Mouse (Mus musculus): Measurements from ENCODE around the gene Hbb-bh2. TPM values are rescaled to one million over a fixed set of nuclear protein-coding genes. Genes with fewer than 3 reads are reported as not detected.

Hbb-bh2 gene
- polyA plus RNA-seq (2021; fragmentation: Nextera tagmentation): not detected in 2 replicates
- long read RNA-seq, experiment 1: 0 reads
- long read RNA-seq, experiment 2: 0 reads

DNA sequence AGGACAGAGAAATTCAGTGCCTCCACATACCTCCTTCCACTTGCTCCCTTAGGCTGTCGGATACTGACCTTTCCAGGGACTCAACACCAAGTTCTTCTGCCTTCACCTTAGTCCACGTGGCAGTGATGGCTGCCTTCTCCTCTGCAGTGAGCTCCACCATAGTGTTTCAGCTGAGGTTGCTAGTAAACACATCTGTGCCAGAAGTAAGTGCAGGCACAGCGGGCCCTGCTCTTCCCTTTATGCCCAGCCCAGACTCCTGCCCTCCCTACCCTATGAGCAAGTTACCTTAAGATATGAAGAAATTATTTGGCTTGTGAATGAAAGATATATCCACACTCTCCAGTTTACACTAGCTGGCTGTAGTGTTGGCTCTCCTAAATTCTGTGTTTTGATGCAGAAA lies at the start of gene Hbb-bh2:
Gene Hbb-bh2, minus strand, starts transcription at position 253 of the 400 bp plus-strand sequence.

DNA sequence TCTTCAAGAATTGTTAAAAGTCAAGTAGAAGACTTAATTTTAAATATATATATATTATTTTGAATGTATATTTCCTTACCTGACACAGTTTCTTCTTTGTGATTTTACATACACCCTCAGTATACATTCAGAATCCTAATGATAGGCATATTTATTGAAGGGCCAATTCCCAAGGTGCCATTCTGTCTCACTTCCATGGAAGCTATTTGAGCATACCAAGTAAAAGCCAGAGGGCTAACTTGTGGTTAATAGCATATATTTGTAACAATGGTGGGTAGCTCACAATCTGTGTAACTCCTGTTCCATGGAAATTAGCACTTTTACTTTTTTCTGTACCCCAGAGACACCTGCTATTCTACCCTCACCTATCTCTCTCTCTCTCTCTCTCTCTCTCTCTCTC lies 45.8 kb upstream of the Hbb-bh2 start, which contains the start of gene Olfr66:
Gene Olfr66, minus strand, starts transcription at position 101 of the 400 bp plus-strand sequence.

DNA sequence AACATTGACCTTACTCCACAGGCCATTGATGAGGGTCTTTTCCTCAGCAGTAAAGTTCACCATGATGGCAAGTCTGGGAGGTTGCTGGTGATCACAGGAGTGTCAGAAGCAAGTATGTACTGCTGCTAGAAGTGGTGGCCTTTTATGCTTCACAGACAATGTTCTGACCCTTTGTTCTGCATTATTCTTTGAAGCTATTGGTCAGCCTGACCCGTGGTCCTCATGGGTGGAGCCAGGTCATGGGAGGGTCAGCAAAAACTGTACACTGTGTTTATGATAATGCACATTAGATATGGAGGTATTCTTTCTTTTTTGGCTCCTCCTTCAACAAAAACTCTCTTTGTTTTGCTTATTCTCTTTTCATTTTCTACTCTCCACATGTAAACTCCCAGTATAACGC lies 12.8 kb upstream of the Hbb-bh2 start, which contains the start of gene Hbb-y:
Gene Hbb-y, minus strand, starts transcription at position 127 of the 400 bp plus-strand sequence.

DNA sequence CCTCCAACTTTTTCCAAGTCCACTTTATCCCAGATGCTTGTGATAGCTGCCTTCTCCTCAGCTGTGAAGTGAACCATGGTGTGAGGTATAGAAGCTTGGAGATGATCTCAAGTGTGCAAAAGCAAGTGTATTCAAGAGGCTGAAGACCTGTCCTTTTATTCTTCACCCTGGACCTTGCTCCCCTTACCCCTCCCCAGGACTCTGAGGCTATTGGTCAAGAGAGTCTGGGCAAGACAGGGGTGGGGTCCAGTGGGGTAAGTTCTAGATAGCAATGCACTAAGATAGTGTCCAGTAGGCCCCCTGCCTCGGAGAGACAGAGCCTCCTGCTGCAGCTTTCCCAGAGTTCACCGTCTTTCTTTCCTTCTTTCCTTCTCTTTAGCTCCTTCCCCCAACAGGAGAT lies 2.7 kb upstream of the Hbb-bh2 start, which contains the start of gene Hbb-bh1:
Gene Hbb-bh1, minus strand, starts transcription at position 131 of the 400 bp plus-strand sequence.

DNA sequence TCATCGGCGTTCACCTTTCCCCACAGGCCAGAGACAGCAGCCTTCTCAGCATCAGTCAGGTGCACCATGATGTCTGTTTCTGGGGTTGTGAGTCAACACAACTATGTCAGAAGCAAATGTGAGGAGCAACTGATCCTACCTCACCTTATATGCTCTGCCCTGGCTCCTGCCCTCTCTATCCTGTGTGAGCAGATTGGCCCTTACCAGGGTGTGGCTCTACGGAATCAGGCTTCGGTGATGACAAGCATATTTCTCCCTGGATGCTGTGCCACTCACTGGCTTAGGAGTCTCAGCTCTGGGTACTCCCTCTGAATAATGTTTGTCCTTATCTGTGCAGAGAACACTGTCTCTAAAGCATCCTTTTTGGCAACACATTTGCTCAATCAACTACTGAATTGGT lies 12.5 kb downstream of the Hbb-bh2 start, which contains the start of gene Hbb-bs:
Gene Hbb-bs, minus strand, starts transcription at position 289 of the 400 bp plus-strand sequence.

DNA sequence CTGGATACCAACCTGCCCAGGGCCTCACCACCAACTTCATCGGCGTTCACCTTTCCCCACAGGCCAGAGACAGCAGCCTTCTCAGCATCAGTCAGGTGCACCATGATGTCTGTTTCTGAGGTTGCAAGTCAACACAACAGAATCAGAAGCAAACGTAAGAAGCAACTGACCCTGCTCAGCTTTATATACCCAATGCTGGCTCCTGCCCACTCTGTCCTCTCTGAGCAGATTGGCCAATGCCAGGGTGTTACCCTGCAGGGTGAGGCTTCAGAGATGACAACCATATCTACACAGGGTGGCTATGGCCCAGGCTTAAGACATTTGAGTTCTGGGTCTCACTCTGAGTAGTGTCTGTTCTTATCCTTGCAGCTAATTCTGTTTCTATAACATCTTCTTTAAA lies 26.6 kb downstream of the Hbb-bh2 start, which contains the start of gene Hbb-bt:
Gene Hbb-bt, minus strand, starts transcription at position 231 of the 400 bp plus-strand sequence.

DNA sequence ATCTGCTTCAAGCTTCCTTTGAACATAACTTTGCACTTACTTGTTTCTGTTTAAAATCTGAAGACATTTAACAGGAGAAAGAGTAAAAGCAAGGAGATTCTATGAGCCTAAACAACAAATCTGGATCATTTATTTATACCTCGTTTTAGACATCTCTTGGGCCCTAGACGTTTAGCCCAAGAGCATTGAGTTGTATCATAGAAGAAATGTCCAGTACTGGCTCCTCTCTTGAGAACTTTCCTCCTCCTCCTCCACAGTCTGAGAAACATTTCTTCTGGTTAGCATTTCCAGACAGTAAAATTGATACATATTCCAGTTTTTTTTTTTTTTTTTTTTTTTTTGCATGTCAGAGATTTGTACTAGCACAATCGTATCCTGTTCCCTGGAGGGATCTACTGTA lies 48.6 kb downstream of the Hbb-bh2 start, which contains the start of gene Olfr67:
Gene Olfr67, minus strand, starts transcription at position 101 of the 400 bp plus-strand sequence.

Other genes with a start within 250 kb of the Hbb-bh2 start
- not detected in 2 replicates for gene Olfr619, start 239.9 kb downstream of the Hbb-bh2 start, polyA plus RNA-seq (2021; fragmentation: Nextera tagmentation)
- gene Olfr620, start 228.0 kb downstream of the Hbb-bh2 start, polyA plus RNA-seq (2021; fragmentation: Nextera tagmentation): not detected in 2 replicates
- gene Olfr622, start 197.8 kb downstream of the Hbb-bh2 start, polyA plus RNA-seq (2021; fragmentation: Nextera tagmentation): not detected in 2 replicates
- gene Olfr623, start 176.8 kb downstream of the Hbb-bh2 start, polyA plus RNA-seq (2021; fragmentation: Nextera tagmentation): not detected in 2 replicates
- gene Olfr624, start 169.3 kb downstream of the Hbb-bh2 start, polyA plus RNA-seq (2021; fragmentation: Nextera tagmentation): not detected in 2 replicates
- gene Olfr625-ps1, start 157.8 kb downstream of the Hbb-bh2 start, polyA plus RNA-seq (2021; fragmentation: Nextera tagmentation): not detected in 2 replicates
- gene Olfr243, start 125.8 kb downstream of the Hbb-bh2 start, polyA plus RNA-seq (2021; fragmentation: Nextera tagmentation): not detected in 2 replicates
- not detected in 2 replicates for gene Olfr628, start 110.1 kb downstream of the Hbb-bh2 start, polyA plus RNA-seq (2021; fragmentation: Nextera tagmentation)
- not detected in 2 replicates for gene Olfr629, start 95.6 kb downstream of the Hbb-bh2 start, polyA plus RNA-seq (2021; fragmentation: Nextera tagmentation)
- gene Olfr630, start 83.2 kb downstream of the Hbb-bh2 start, polyA plus RNA-seq (2021; fragmentation: Nextera tagmentation): not detected in 2 replicates
- not detected in 2 replicates for gene Olfr69, start 68.9 kb downstream of the Hbb-bh2 start, polyA plus RNA-seq (2021; fragmentation: Nextera tagmentation)
- gene Olfr68, start 60.8 kb downstream of the Hbb-bh2 start, polyA plus RNA-seq (2021; fragmentation: Nextera tagmentation): not detected in 2 replicates
- not detected in 2 replicates for gene Olfr67, start 48.7 kb downstream of the Hbb-bh2 start, polyA plus RNA-seq (2021; fragmentation: Nextera tagmentation)
- gene Hbb-bt, start 26.5 kb downstream of the Hbb-bh2 start, polyA plus RNA-seq (2021; fragmentation: Nextera tagmentation): 0.80 and 2.0 TPM in 2 replicates
- gene Hbb-bs, start 12.4 kb downstream of the Hbb-bh2 start, polyA plus RNA-seq (2021; fragmentation: Nextera tagmentation): 6.5 and 12.6 TPM in 2 replicates
- not detected in 2 replicates for gene Hbb-bh1, start 2.6 kb upstream of the Hbb-bh2 start, polyA plus RNA-seq (2021; fragmentation: Nextera tagmentation)
- gene Hbb-y, start 12.7 kb upstream of the Hbb-bh2 start, polyA plus RNA-seq (2021; fragmentation: Nextera tagmentation): not detected in 2 replicates
- not detected in 2 replicates for gene Olfr66, start 45.7 kb upstream of the Hbb-bh2 start, polyA plus RNA-seq (2021; fragmentation: Nextera tagmentation)
- gene Olfr64, start 54.0 kb upstream of the Hbb-bh2 start, polyA plus RNA-seq (2021; fragmentation: Nextera tagmentation): not detected in 2 replicates
- gene Olfr65, start 63.0 kb upstream of the Hbb-bh2 start, polyA plus RNA-seq (2021; fragmentation: Nextera tagmentation): not detected in 2 replicates
- not detected in 2 replicates for gene Olfr631, start 88.3 kb upstream of the Hbb-bh2 start, polyA plus RNA-seq (2021; fragmentation: Nextera tagmentation)
- gene Olfr632, start 93.8 kb upstream of the Hbb-bh2 start, polyA plus RNA-seq (2021; fragmentation: Nextera tagmentation): not detected in 2 replicates
- gene Olfr633, start 103.9 kb upstream of the Hbb-bh2 start, polyA plus RNA-seq (2021; fragmentation: Nextera tagmentation): not detected in 2 replicates
- not detected in 2 replicates for gene Olfr635, start 130.6 kb upstream of the Hbb-bh2 start, polyA plus RNA-seq (2021; fragmentation: Nextera tagmentation)
- not detected in 2 replicates for gene Olfr638, start 158.2 kb upstream of the Hbb-bh2 start, polyA plus RNA-seq (2021; fragmentation: Nextera tagmentation)
- gene Olfr639, start 176.8 kb upstream of the Hbb-bh2 start, polyA plus RNA-seq (2021; fragmentation: Nextera tagmentation): not detected in 2 replicates
- gene Olfr640, start 185.1 kb upstream of the Hbb-bh2 start, polyA plus RNA-seq (2021; fragmentation: Nextera tagmentation): not detected in 2 replicates
- not detected in 2 replicates for gene Olfr641, start 194.9 kb upstream of the Hbb-bh2 start, polyA plus RNA-seq (2021; fragmentation: Nextera tagmentation)
- not detected in 2 replicates for gene Olfr642, start 212.1 kb upstream of the Hbb-bh2 start, polyA plus RNA-seq (2021; fragmentation: Nextera tagmentation)
- gene 4930516K23Rik, start 220.9 kb upstream of the Hbb-bh2 start, polyA plus RNA-seq (2021; fragmentation: Nextera tagmentation): not detected in 2 replicates
- not detected in 2 replicates for gene Olfr644, start 231.3 kb upstream of the Hbb-bh2 start, polyA plus RNA-seq (2021; fragmentation: Nextera tagmentation)
- gene Olfr645, start 244.9 kb upstream of the Hbb-bh2 start, polyA plus RNA-seq (2021; fragmentation: Nextera tagmentation): not detected in 2 replicates